Mouse (Mus musculus) heart, postnatal 0 days (tissue): Measurements from ENCODE around the gene Trmu.

Experiments used
- CTCF ChIP-seq: IDR thresholded peaks from 2 replicates; pipeline ENCODE4 v1.5.1; 2016; ENCODE audit warnings: antibody characterized with exemption, control low read depth, low read depth
- EP300 ChIP-seq: IDR thresholded peaks from 2 replicates; pipeline ENCODE4 v1.6.1; 2016; ENCODE audit warnings: antibody characterized with exemption, low read depth

GRCm38 (mm10) chr15:85908660-85909491, 29.8 kb downstream of the Trmu start:
- TF ChIP-seq EP300 (no peak), CTCF (no peak)
